Mouse (Mus musculus): ENCODE results near the gene Dhrs2.

The Dhrs2 gene

GRCm38 (mm10) chr14:55221707-55222106 lies at the start of gene Dhrs2:
Dhrs2 (plus strand) TSS chr14:55222007.
- DNase-seq (ENCODE audit: low spot score), result no peak

DNA sequence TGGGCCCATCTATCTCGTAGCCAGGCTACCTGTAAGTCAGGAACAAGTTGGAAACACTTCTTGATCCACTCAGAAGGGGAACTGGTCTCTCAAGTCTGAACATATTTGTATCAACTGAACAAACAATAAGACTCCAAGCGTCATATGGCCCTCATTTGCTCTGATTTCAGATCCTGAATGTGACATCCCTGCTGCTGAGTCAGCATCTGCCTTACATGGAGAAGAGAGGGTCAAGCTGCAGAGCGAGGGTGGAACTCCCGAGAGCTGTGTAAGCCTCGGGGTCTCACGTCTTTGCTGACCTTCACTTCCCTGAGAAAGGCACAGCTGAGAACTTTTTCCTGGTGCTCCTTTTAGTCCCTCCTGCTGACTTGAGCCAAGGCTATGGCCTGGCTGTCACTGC lies 47.6 kb upstream of the Dhrs2 start:
- DNase-seq (ENCODE audit: low spot score), result no peak

- DNase-seq (ENCODE audit: low spot score), result peak; percentile 31
These were observed 44.5 kb upstream of the Dhrs2 start for GRCm38 (mm10) chr14:55177274-55177673.

DNA sequence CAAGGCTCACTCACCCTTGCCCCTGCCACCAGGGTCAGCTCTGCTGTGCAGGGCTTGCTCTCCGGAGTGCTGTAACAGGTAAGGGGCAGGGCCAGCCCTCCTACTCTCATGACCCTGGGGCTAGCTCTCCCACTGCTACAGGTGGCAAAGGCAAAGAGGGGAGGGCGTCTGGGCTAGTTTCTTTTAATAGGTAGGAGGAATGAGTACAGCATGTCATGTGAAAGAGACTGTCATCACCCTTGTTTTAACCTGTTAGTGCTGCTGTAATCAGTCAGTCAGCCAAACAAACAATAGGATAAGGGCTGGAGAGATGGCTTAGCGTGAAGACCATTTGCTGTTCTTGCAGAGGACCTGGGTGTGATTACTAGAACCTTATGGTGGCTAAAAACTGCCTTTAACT lies 40.9 kb upstream of the Dhrs2 start:
- DNase-seq (ENCODE audit: low spot score), result no peak

- no peak for DNase-seq (ENCODE audit: low spot score)
These were observed 38.6 kb upstream of the Dhrs2 start for GRCm38 (mm10) chr14:55183231-55183630.

DNA sequence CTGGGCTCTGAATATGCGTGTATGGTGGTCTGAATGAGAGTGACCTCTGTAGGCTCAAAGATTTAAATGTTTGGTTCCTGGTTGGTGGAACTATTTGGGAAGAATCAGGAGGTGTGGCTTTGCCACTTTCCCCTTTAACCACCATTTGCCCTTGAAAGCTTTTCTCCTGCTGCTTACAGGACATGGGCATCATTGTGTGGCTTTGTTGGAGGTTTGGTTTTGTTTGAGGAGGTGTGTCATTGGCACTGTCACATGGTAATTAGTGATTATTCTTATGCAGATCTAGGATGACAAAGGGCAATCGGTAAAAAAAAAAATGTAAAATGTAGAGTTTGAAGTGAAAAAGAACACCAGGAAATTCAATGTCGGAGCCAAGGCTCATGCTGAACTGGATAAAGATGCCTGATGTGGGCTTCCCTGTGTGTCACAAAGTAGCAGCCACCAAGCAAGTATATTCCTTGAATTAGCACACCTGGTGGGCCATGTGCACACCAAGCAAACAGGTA lies 37.1 kb upstream of the Dhrs2 start:
- DNase-seq (ENCODE audit: low spot score), result no peak

DNA sequence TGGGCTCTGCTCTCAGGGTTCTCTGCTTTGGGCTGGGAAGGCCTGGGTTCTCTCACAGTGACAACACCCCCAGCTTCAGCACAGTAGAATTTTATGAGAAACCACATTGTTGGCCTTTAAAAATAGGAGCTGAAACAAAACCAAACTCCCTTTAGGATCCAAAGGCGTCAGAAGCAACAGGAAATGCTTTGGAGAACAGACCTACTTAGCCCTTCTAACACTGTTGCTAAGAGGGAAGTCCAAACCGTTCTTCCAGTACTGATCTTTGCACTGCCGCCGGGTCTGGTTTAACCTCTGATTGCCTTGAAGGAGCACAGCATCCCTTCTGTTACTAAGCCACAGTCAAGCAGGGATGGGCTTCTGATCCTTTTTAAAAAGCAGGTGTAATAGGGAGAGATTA lies 33.3 kb upstream of the Dhrs2 start:
- DNase-seq (ENCODE audit: low spot score), result no peak

DNA sequence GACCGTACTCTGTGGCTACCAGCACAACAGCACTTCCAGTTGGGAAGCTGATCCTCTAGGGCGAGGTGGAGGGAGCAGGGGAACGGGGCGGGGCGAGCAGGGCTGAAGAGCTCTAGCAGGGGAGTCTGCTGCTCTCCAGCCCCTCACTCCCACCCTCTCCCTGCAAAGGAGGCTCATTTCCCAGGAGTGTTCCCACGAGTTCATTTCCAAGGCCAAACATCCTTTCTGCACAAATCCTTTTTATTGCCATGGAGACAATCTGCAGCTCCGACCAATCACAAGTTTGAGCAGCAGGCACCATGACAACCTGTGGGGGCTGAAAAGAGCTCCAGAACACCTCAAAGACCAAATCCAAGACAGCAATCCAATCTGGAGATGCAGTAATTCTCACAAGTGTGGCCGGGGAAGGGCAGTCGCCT lies 32.4 kb upstream of the Dhrs2 start:
- no peak for DNase-seq (ENCODE audit: low spot score)

GRCm38 (mm10) chr14:55193354-55193753 lies 28.5 kb upstream of the Dhrs2 start:
- no peak for DNase-seq (ENCODE audit: low spot score)

DNA sequence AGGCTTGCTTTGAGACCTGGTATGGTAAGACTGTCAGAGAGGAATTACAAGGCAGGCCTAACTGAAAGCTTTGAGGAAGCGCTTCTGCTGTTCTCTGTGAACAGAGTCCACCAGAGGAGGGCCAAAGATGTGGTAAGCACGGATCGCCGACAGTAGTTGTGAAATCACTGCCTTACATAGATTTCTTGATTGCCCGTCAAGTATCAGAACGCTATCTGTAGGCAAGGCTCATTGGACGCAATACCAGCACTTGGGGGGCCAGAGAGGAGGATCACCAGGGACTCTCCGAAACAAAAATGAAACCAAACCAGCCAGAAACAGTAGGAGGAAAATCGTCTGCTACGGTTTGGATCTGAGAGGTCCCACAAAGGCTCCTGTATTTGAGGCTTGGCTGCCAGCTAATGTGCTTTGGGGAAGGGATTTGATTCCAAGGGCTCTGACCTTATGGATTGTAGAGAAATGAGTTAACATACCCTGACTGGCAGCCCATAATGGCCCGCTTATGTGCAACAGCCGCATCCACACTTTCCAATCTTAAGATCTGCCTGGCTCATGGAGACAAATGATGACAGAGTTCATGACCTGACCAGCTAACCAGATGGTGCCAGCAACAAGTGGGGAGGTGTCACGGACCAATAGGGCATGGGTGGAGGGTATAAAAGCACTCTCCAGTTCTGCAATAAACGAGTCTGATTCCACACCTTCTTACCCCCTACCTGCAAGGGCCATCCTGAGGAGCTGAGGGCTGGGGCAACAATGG lies 27.8 kb upstream of the Dhrs2 start:
- peak; percentile 52 for DNase-seq (ENCODE audit: low spot score)

GRCm38 (mm10) chr14:55194786-55195185 lies 27.0 kb upstream of the Dhrs2 start:
- no peak for DNase-seq (ENCODE audit: low spot score)

- no peak for DNase-seq (ENCODE audit: low spot score)
These were observed 24.7 kb upstream of the Dhrs2 start for GRCm38 (mm10) chr14:55197121-55197520.

DNA sequence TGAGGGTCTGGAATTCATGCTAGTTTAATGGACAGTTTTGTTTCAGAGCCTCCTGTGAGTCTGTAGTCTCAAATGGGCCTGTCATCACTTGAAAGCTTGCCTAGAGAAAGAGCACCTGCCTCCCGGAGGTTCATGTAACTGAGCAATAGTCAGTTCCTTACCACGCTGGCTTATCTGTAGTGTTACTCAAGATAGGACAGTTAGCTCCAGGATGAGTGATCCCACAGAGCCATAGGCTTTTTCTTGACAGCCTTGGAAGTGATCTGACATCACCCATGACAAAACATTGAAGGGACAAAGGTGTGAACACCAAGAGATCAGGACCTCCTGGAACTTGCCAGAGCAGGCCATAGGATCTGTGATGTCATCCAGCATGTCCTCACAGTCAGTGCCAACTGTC lies 23.6 kb upstream of the Dhrs2 start:
- no peak for DNase-seq (ENCODE audit: low spot score)

GRCm38 (mm10) chr14:55204544-55204943 lies 17.3 kb upstream of the Dhrs2 start:
- DNase-seq (ENCODE audit: low spot score), result no peak

DNA sequence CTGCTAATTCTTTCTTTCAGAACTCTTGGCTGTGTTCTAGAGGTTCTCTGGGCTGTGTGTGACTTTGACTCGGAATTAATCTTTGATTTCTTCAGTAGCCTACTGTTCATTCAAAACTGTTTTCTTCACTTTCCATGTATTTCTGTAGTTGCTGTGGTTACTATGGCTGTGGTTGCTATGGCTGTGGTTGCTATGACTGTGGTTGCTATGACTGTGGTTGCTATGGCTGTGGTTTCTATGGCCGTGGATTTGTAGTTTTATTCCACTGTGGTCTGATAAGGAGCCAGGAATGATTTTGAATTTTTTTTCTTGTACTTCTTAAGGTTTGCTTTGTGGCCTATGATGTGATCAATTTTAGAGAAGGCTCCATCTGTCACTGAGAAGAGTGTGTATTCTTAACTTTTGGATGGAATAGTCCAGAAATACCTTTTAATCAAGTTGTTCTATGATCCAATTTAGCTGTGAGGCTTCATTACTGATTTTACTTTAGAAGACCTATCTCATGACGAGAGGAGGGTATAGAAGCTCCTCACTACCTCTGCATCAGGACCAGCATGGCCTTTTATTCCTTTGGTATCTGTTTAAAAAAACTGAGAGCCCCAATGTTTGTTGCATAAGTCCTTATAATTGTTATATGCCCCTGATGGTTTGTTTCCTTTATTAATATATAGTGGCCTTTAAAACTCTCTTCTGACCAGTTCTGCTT lies 16.6 kb upstream of the Dhrs2 start:
- no peak for DNase-seq (ENCODE audit: low spot score)

DNA sequence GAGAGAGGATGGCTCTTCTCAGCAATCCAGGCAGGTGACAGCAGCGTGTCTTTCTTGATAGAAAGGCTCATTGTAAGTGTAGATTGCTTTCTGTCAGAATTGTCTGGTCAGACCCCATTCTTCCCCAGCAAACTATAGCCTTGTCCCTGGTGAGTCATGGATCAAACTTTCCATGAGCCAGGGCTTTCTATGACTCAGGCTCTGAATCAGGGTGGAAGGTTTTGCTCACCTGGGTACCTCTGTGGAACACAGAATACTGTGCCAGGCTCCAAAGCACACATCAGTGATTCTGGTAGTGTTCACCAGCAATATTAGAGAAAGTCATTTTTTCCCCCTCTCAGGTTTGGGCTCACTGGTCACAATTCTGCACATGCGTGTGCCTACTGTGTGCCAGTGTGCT lies 13.5 kb upstream of the Dhrs2 start:
- DNase-seq (ENCODE audit: low spot score), result no peak

DNA sequence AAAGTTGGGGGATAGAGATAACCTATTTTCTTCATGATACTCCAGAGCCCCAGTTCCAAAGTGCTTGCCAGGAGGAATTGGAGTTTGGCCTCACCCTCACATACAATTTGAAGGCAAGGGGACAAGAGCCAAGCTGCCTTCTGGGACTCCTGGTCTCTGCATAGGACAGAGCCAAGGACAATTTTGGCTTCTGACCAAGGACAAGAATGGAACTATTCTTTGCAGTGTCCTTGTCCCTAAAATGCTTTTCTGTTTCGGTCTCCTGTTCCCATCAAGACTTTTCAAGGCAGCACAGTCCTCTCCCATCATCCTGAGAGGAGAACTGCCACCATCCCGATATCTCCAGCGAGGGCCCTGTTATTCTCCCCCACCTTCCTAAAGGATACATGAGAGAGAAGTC lies 8.2 kb upstream of the Dhrs2 start:
- DNase-seq (ENCODE audit: low spot score), result no peak

DNA sequence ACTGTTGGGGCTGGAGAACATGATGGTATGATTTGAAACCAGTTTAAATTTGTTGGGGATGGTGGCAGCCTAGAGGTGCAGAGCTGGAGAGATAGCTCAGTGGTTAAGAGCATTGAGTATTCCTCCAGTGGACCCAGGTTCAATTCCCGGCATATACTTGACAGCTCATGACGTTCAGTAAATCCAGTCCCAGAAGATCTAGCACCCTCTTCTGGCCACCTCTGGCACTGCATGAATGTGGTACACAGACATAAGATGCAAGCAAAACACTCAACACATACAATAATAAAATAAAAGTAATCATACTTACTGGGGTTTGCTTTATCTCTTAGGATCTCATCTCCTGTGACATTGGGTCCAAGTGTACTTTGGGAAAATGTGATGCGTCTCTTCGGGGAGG lies 7.3 kb upstream of the Dhrs2 start:
- no peak for DNase-seq (ENCODE audit: low spot score)

DNA sequence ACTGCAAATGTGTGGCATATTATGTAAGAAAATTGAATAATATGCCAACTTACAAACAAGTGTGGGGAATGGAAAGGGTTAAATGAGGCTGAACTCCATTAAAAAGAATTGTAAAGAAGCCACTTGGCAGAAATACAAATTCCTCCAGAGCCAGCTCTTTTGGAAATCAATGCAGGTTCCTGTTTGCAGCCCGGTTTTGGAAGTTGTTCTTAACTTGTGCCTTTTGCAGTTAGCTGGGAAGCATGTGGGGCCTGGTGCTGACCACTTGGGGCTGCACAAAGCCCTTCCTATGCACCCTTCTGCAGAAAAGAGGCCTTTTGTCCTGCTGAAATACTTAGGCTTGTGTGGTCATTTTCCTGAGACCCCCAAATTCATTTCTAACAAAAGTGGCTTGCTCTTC lies 1.4 kb downstream of the Dhrs2 start:
- no peak for DNase-seq (ENCODE audit: low spot score)

GRCm38 (mm10) chr14:55234639-55235038 lies 12.8 kb downstream of the Dhrs2 start:
- no peak for DNase-seq (ENCODE audit: low spot score)

DNA sequence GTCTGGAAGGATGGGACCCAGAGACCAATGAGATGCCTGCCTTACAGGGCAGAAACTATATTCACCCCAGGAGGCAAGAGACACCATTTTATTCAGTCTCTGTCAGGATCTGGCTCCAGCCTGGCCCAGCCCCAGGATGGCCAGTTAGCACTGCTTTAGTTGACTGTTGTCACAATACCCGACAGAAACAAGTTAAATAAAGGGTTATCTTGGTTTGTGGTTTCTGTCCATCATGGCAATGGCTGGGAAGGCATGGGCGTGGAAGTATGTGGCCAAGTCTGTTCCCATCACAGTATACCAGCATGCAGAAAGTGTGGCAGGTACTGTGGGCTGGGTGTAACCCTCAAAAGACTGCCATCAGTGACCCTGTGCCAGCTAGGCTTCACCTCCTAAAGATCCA lies 14.9 kb downstream of the Dhrs2 start:
- no peak for DNase-seq (ENCODE audit: low spot score)

DNA sequence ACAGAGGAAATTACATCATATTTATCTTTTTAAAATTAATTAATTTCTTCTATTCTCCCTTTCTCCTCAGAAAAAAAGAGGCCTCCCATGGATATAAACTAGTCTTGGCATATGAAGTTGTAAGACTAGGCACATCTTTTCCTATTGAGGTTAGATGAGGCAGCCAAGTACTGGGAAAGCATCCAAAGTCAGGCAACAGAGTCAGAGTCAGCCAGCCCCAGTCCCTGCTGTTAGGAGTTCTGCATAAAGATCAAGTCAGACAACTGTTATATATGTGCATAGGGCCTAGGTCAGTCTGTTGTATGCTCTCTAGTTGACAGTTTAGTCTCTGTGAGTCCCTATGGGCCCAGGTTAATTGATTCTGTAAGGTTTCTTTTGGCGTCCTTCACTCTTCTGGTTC lies 20.9 kb downstream of the Dhrs2 start:
- DNase-seq (ENCODE audit: low spot score), result no peak

- no peak for DNase-seq (ENCODE audit: low spot score)
These were observed 25.4 kb downstream of the Dhrs2 start for GRCm38 (mm10) chr14:55247181-55247580.

- DNase-seq (ENCODE audit: low spot score), result no peak
These were observed 26.5 kb downstream of the Dhrs2 start for GRCm38 (mm10) chr14:55248284-55248683.
